Mouse (Mus musculus): ENCODE measurements around the gene Fyttd1. TPM values are rescaled to one million over a fixed set of nuclear protein-coding genes. Genes with fewer than 3 reads are reported as not detected.

The Fyttd1 gene
- polyA plus RNA-seq, 2 experiments = 9.8 to 33.3 TPM

DNA sequence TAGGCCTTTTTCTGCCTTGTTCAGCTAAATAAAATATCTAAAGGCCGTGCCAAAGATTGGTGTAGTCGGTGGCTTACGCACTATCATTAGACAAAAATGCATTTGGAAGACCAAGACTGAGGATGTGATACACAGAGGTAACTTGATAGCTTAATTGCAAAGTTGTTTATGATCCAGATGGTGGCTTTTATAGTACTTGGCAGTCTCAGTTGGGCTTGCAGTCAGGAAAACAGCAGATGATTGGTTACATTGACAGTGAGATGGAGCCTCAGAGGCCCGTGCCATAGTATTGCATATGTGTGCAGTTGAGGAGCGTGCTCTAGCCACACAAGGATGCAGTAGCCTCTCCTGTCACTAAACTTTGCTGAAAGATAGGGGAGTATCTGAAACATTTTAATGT, 65.4 kb downstream of the Fyttd1 start:
- DNase-seq (ENCODE audit: low read depth in 3 of 3, low spot score in 3 of 3) (no peak), ATAC-seq (ENCODE audit: insufficient read depth) (no peak)
- Histone ChIP-seq H3K27ac (no peak overlapping the region), H3K27me3 (ENCODE audit: control insufficient read depth, insufficient read depth, low read length) (no peaks in the 10 kb centered on the region), H3K36me3 (replicated peaks; ENCODE audit: control insufficient read depth, insufficient read depth, low read depth) (no peaks in the 10 kb centered on the region), H3K9me3 (ENCODE audit: control insufficient read depth, low read length) (no peaks in the 10 kb centered on the region), H3K4me3 (ENCODE audit: insufficient read depth in 1 of 2, low read depth in 2 of 2, low read length in 2 of 2) (no peak overlapping the region), H3K4me1 (replicated peaks; ENCODE audit: control insufficient read depth in 2 of 2, insufficient read depth in 2 of 2, low read length in 1 of 2) (no peaks in the 10 kb centered on the region), H3K4me2 (ENCODE audit: low read depth) (no peak overlapping the region), H3K9ac (replicated peaks) (no peak overlapping the region)
- TF ChIP-seq CTCF (IDR thresholded peaks at IDR 0.05; ENCODE audit: low read depth) = no peak
- TF ChIP-seq EP300 (IDR thresholded peaks at IDR 0.05; ENCODE audit: low read depth) = no peak
- WGBS (ENCODE audit: insufficient replicate concordance) = 84% methylated on average over 5 of the region's 5 CpGs

DNA sequence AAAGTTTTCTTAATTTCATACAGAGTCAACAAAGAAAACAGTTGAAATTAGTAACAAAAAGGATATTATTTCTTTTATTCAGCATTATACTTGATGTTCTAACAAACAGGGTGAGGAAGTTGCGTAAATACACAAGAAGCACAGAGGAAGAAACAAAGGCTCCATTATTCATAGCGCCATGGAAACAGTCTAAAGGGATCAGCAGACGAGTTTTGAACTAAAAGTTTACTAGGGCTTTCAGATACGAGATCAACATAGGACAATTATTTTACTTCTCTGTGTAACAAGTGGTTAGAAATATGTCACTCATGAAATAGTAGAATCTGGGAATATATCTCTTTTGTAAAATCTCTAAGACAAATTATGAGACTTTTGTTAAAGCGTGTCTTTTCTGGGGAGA, 68.1 kb downstream of the Fyttd1 start:
- Histone ChIP-seq H3K27ac (no peak overlapping the region), H3K36me3 (replicated peaks; ENCODE audit: control insufficient read depth, insufficient read depth, low read depth) (no peaks in the 10 kb centered on the region), H3K4me2 (ENCODE audit: low read depth) (no peak overlapping the region), H3K4me3 (ENCODE audit: insufficient read depth in 1 of 2, low read depth in 2 of 2, low read length in 2 of 2) (no peak overlapping the region), H3K9ac (replicated peaks) (no peak overlapping the region), H3K27me3 (ENCODE audit: control insufficient read depth, insufficient read depth, low read length) (no peaks in the 10 kb centered on the region), H3K9me3 (ENCODE audit: control insufficient read depth, low read length) (no peaks in the 10 kb centered on the region), H3K4me1 (replicated peaks; ENCODE audit: control insufficient read depth in 2 of 2, insufficient read depth in 2 of 2, low read length in 1 of 2) (no peaks in the 10 kb centered on the region)
- DNase-seq (ENCODE audit: low read depth in 3 of 3, low spot score in 3 of 3) (no peak), ATAC-seq (ENCODE audit: insufficient read depth) (no peak)
- 82% methylated on average over 5 of the region's 5 CpGs for whole genome bisulfite sequencing (ENCODE audit: insufficient replicate concordance)
- TF ChIP-seq EP300 (IDR thresholded peaks at IDR 0.05; ENCODE audit: low read depth) = no peak
- no peak for TF ChIP-seq CTCF (IDR thresholded peaks at IDR 0.05; ENCODE audit: low read depth)

DNA sequence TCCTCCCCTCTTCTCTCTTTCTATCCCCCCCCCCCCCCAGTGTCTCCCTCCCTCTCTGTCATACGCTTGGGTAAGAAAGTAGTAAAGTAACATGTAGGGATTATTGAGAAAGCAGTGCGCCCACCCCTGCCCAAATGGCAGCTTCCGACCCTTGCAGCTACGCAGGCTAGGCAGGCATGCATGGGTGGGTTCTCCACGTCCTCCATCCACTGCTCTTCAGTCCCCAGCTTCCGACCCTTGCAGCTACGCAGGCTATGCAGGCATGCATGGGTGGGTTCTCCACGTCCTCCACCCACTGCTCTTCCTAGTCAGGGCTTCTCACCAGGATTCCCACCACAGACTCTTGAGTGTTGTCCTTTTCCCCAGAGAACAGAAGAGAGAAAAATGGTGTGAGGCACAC, 70.7 kb downstream of the Fyttd1 start:
- no peak overlapping the region for H3K27ac ChIP-seq
- H3K27me3 ChIP-seq (ENCODE audit: control insufficient read depth, insufficient read depth, low read length) = no peaks in the 10 kb centered on the region
- H3K4me1 ChIP-seq (replicated peaks; ENCODE audit: control insufficient read depth in 2 of 2, insufficient read depth in 2 of 2, low read length in 1 of 2) = no peaks in the 10 kb centered on the region
- H3K36me3 ChIP-seq (replicated peaks; ENCODE audit: control insufficient read depth, insufficient read depth, low read depth) = no peaks in the 10 kb centered on the region; the same call in 1 of the 2 replicates
- ATAC-seq (ENCODE audit: insufficient read depth) = no peak
- 89% methylated on average over 8 of the region's 8 CpGs for WGBS (ENCODE audit: insufficient replicate concordance)
- no peak overlapping the region for H3K4me2 ChIP-seq (ENCODE audit: low read depth)
- DNase-seq (ENCODE audit: low read depth in 3 of 3, low spot score in 3 of 3) = no peak
- H3K9me3 ChIP-seq (ENCODE audit: control insufficient read depth, low read length) = no peaks in the 10 kb centered on the region
- TF ChIP-seq CTCF (IDR thresholded peaks at IDR 0.05; ENCODE audit: low read depth) (no peak), EP300 (IDR thresholded peaks at IDR 0.05; ENCODE audit: low read depth) (no peak)
- no peak overlapping the region for H3K9ac ChIP-seq (replicated peaks)
- H3K4me3 ChIP-seq (ENCODE audit: insufficient read depth in 1 of 2, low read depth in 2 of 2, low read length in 2 of 2) = no peak overlapping the region

DNA sequence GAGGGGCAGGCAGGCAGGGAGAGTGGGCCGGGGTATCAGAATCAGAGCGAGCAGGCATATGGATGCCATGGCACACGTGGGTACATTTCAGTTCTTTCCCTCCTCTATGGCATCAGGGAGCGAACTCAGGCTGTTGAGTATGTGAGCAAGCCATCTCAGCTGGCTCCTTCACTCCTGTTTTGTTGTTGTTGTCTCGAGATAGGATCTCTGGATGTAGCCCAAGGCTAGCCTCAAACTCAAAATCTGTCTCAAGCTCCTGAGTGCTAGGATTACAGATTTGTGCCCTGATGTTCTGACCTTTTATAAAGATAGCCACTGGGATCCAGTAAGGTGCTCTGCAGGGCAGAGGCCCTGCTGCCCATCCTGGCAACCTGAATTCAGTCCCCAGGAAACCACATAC, 71.4 kb downstream of the Fyttd1 start:
- no peaks in the 10 kb centered on the region for H3K27me3 ChIP-seq (ENCODE audit: control insufficient read depth, insufficient read depth, low read length)
- no peak overlapping the region for H3K4me2 ChIP-seq (ENCODE audit: low read depth)
- no peaks in the 10 kb centered on the region for H3K9me3 ChIP-seq (ENCODE audit: control insufficient read depth, low read length)
- DNase-seq (ENCODE audit: low read depth in 3 of 3, low spot score in 3 of 3) = no peak
- H3K27ac ChIP-seq = no peak overlapping the region
- ATAC-seq (ENCODE audit: insufficient read depth) = no peak
- no peaks in the 10 kb centered on the region for H3K4me1 ChIP-seq (replicated peaks; ENCODE audit: control insufficient read depth in 2 of 2, insufficient read depth in 2 of 2, low read length in 1 of 2)
- 77% methylated on average over 5 of the region's 5 CpGs for WGBS (ENCODE audit: insufficient replicate concordance)
- no peak overlapping the region for H3K4me3 ChIP-seq (ENCODE audit: insufficient read depth in 1 of 2, low read depth in 2 of 2, low read length in 2 of 2)
- TF ChIP-seq CTCF (IDR thresholded peaks at IDR 0.05; ENCODE audit: low read depth) (no peak), EP300 (IDR thresholded peaks at IDR 0.05; ENCODE audit: low read depth) (no peak)
- no peak overlapping the region for H3K9ac ChIP-seq (replicated peaks)
- H3K36me3 ChIP-seq (replicated peaks; ENCODE audit: control insufficient read depth, insufficient read depth, low read depth) = no peaks in the 10 kb centered on the region; the same call in 1 of the 2 replicates

DNA sequence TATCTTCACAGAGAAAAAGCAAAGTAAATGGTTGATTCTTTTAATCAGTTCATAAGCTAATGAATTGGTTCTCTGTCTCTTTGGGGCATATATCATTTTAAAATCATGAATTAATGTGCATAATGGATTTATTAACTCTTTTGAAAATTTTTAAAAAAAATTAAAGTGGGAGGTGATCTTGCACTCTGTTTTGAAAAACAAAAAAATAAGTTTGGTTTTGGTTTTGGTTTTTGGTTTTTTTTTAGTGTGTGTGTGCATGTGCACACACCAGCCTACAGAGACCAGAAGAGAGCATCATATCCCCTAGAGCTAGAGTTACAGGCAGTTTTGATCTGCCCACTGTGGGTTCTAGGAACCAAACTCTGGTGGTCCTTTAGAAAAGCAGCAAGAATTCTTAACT, 72.0 kb downstream of the Fyttd1 start:
- Histone ChIP-seq H3K27ac (no peak overlapping the region), H3K27me3 (ENCODE audit: control insufficient read depth, insufficient read depth, low read length) (no peaks in the 10 kb centered on the region), H3K9me3 (ENCODE audit: control insufficient read depth, low read length) (no peaks in the 10 kb centered on the region), H3K4me3 (ENCODE audit: insufficient read depth in 1 of 2, low read depth in 2 of 2, low read length in 2 of 2) (no peak overlapping the region), H3K36me3 (replicated peaks; ENCODE audit: control insufficient read depth, insufficient read depth, low read depth) (no peaks in the 10 kb centered on the region; the same call in 1 of the 2 replicates), H3K9ac (replicated peaks) (no peak overlapping the region), H3K4me2 (ENCODE audit: low read depth) (no peak overlapping the region), H3K4me1 (replicated peaks; ENCODE audit: control insufficient read depth in 2 of 2, insufficient read depth in 2 of 2, low read length in 1 of 2) (no peaks in the 10 kb centered on the region)
- ATAC-seq (ENCODE audit: insufficient read depth) (no peak), DNase-seq (ENCODE audit: low read depth in 3 of 3, low spot score in 3 of 3) (no peak)
- no peak for TF ChIP-seq CTCF (IDR thresholded peaks at IDR 0.05; ENCODE audit: low read depth)
- TF ChIP-seq EP300 (IDR thresholded peaks at IDR 0.05; ENCODE audit: low read depth) = no peak

All from liver, embryonic 14.5 days (tissue).